Mouse (Mus musculus) common myeloid progenitor, adult 5-6 weeks (primary cell): Measurements from ENCODE around the gene Nutf2-ps1. TPM values are rescaled to one million over a fixed set of nuclear protein-coding genes. Genes with fewer than 3 reads are reported as not detected.
"Not testable (repeated sequence)": the region's sequence is repeated elsewhere in the genome, so short reads cannot be mapped to it uniquely, and the experiment has no call there.

Experiments used
- ATAC-seq: replicated peaks from 2 replicates; pipeline ENCODE4 v1.8.0; 2016; ENCODE audit warnings: low read depth, mild to moderate bottlenecking, moderate TSS enrichment, inconsistent platforms; ENCODE audit not compliant: poor library complexity, severe bottlenecking
- total RNA-seq: library from RNA; stranded (forward); fragments of 200-1000, 187-1606 nt; gene quantifications from 2 replicates; pipeline ENCODE4 v1.2.3, GENCODE M21; 2017

The Nutf2-ps1 gene
- 193 and 221 TPM in 2 replicates for total RNA-seq

DNA sequence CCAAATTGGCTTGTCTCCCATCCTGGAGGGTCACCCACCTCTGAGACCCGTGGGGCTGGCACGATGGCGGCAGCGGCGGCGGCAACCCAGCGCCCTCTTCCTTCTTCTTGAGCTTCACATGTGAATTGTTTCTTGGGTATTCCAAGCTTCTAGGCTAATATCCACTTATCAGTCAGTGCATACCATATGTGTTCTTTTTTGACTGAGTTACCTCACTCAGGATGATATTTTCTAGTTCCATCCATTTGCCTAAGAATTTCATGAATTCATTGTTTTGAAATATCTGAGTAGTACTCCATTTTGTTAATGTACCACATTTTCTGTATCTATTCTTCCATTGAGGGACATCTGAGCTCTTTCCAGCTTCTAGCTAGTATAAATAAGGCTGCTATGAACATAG is at the start of gene Nutf2-ps1:
TSS of gene Nutf2-ps1 (minus strand) at position 101 of the 400 bp plus-strand sequence.
- ATAC-seq = not testable (repeated sequence)

DNA sequence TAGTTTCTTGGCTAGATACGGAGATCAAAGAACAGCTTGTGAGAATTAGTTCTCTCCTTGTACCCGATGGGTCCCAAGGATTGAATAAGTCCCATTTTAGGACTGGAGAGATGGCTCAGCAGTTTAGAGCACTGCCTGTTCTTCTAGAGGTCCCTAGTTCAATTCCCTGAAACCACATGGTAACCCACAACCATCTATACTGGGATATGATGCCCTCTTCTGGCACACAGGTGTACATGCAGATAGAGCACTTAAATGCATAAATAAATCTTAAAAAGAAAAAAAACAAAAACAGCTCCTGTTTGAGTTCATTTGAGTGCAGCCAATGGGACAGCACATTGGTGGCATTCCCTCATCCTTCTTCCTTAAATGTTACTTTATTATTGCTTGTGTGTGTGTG is 49.2 kb upstream of the Nutf2-ps1 start:
- ATAC-seq = 0 out of 2 replicates have a peak, but pooled peaks have one; percentile 42

- ATAC-seq = no peak
Observed at GRCm38 (mm10) chr19:53621681-53622080, 32.8 kb upstream of the Nutf2-ps1 start.

DNA sequence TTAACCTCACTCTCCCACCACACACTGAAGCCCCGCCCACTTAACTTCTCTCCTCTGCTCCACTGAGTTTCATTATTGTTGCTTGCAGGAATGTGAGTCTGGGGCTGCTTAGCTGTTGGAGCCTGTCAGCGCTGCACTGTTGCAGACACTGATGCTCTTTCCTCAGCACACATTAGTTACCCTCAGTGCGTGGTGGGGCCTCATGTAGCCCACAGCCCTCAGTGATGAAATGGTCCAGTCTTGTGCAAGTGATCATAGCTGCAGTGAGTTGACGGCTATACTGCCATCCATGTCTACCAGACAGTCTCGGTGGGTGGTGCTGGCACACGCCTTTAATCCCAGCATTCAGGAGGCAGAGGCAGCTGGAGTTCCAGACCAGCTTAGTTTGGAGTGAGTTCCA is 20.1 kb upstream of the Nutf2-ps1 start:
- ATAC-seq = no peak

- ATAC-seq = no peak
Observed at GRCm38 (mm10) chr19:53601363-53601655, 12.4 kb upstream of the Nutf2-ps1 start.

DNA sequence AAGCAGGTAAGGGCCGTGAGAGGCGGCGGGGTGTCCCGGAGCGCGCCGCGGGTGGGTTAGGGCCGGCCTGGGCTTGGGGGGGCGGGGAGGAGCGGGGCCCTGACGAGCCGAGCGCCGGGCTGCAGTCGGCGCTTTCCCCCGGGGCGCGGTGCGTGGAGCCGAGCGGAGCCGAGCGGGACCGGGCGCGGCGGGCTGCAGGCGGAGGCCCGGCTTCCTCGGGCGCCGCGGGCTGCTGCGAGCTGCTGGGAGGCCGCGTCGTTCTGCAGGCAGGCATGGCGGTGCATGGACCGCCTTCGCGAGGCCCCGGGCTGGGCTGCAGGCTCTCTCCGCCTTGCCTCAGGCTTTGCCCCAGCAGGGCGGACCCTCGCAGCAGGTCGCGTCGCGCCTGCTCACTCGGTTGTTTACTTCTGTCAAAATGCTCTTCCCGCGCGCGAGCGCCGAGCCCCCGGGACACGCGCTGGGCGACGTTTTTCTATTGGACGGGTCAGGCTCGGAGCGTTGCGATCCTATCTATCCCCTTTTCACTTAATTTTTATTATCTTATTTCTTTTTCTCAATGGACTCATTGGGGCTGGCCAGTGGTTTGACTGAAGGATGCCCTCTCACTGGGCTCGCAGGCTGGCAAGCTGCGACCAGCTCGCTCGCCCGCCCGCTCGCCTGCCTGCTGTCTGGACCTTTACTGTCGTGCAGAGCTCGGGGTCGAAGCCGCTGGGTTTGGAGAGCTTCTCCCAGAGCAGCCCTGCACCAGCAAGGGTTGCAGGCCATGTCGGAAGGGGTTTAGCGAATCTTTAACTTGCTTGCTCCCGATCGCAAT is 11.9 kb upstream of the Nutf2-ps1 start:
- peak; percentile 47; the same call in 1 of the 2 replicates for ATAC-seq

GRCm38 (mm10) chr19:53599757-53600539 is 11.1 kb upstream of the Nutf2-ps1 start, which contains the start of gene Smc3:
Gene Smc3 (plus strand): TSS chr19:53600398.
- peak; percentile 96 for ATAC-seq

GRCm38 (mm10) chr19:53596723-53597474 is 8.0 kb upstream of the Nutf2-ps1 start:
- no peak for ATAC-seq

- ATAC-seq = not testable (repeated sequence)
Observed at GRCm38 (mm10) chr19:53587686-53588085, 1.2 kb downstream of the Nutf2-ps1 start.

GRCm38 (mm10) chr19:53580271-53580670 is 8.6 kb downstream of the Nutf2-ps1 start:
- ATAC-seq = not testable (repeated sequence)

- peak; percentile 81 for ATAC-seq
Observed at GRCm38 (mm10) chr19:53578597-53579252, 10.1 kb downstream of the Nutf2-ps1 start.

DNA sequence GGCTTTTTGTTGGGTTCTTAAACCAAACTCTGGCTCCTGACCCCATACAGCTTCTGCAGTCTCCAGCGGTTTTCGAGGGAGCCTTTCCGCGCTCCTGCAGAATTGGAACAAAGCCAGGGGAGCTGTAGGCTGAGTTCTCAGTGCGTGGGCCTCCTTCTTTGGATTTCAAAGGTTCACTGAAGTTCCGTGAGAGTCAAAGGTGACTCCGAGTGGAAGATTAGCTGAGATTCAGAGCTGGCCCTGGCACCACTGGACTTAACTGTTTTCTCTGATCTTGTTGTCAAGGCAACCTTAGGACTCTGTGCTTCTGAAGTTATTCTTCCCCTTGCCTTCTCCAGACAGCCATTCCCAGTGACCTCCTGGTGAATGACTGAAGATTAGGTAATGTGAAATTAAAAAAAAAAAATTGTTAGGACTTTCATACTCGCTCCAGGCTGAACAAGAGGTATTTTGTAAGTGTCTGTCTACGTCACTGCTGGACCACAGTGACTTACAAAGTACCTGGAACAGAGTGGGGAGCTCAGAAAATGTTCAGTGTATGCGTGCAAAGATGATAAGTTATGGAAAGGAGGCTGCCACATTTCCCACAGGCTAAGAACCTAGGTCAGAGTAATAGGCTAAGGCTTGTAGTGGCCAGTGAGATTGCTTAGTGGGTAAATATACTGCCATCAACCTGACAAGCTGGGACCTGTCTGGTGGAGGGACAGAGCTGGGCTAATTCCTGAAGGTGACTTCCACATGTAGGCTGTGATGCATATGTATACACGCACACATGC is 11.7 kb downstream of the Nutf2-ps1 start:
- ATAC-seq = no peak

DNA sequence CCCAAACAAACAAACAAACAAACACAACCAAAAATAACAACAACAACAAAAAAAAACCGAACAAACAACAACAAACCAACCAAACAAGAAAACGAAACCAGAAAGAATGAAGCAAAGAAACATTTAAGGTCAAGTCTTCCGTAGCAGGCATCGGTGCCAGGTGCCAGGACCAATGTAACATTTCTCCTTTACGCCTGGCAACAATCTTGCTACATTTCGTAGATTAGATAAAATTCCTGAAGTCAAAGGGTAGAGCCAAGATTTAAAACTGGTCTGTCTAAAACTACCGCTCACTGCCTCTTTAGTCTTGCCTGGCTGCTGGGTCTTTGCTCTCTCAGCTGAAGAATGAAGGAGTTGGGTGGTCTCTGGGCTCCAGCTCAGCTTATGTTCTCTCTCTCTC is 12.8 kb downstream of the Nutf2-ps1 start:
- no peak for ATAC-seq

- no peak for ATAC-seq
Observed at GRCm38 (mm10) chr19:53575296-53576010, 13.4 kb downstream of the Nutf2-ps1 start.

DNA sequence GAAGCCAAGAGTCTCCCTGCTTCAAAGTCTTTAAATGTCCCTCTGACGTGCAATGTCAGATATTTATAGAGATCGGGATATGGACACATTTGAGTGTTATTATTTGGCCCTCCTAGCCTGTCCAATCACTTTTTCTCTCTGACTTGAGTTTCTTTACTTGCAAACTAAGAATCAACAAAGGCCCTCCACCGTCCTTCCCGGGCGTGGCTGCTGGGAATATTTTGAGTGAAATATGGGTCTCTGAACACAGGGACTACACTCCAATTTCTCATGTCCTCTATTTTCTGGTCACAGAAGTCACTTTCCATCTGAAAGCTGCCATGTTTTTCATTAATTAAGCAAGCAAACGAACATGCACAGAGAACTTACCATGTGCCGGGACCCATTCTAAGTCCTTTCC is 14.3 kb downstream of the Nutf2-ps1 start:
- ATAC-seq = no peak

- no peak for ATAC-seq
Observed at GRCm38 (mm10) chr19:53574131-53574530, 14.7 kb downstream of the Nutf2-ps1 start.

GRCm38 (mm10) chr19:53573151-53573550 is 15.7 kb downstream of the Nutf2-ps1 start:
- ATAC-seq = no peak

- ATAC-seq = no peak
Observed at GRCm38 (mm10) chr19:53572607-53573006, 16.3 kb downstream of the Nutf2-ps1 start.
